Mouse (Mus musculus) spleen, adult 2 months (tissue): ENCODE measurements around the gene Galns. TPM values are rescaled to one million over a fixed set of nuclear protein-coding genes. Genes with fewer than 3 reads are reported as not detected.

ENCODE experiments used
- DNase-seq, 2 experiments: peaks; one replicate each; pipeline versions ENCODE4 v3.0.0 to v3.0.0-alpha.2; 2012 to 2021; ENCODE audit warnings: low spot score in 2 of 2, low read depth in 1 of 2
- H3K27ac ChIP-seq: fragments of 200-500 bp; 2 replicates; pipeline ENCODE4 v1.5.1; 2012; ENCODE audit warnings: low read length, inconsistent platforms; ENCODE audit not compliant: insufficient read depth
- H3K27me3 ChIP-seq: fragments of 200-500 bp; 2 replicates; pipeline ENCODE4 v1.6.1; 2012; ENCODE audit warnings: mild to moderate bottlenecking, moderate library complexity, low read length, inconsistent platforms; ENCODE audit not compliant: control insufficient read depth, insufficient read depth
- H3K36me3 ChIP-seq: fragments of 200-500 bp; 2 replicates; pipeline ENCODE4 v1.6.1; 2012; ENCODE audit warnings: mild to moderate bottlenecking, low read length, inconsistent platforms; ENCODE audit not compliant: control insufficient read depth, insufficient read depth
- H3K4me1 ChIP-seq: fragments of 200-500 bp; 2 replicates; pipeline ENCODE4 v1.6.1; 2011; ENCODE audit warnings: inconsistent platforms; ENCODE audit not compliant: control insufficient read depth, insufficient read depth, insufficient read length
- H3K4me3 ChIP-seq: fragments of 200-500 bp; 2 replicates; pipeline ENCODE4 v1.5.1; 2011; ENCODE audit warnings: mild to moderate bottlenecking, inconsistent platforms; ENCODE audit not compliant: insufficient read depth, insufficient read length; ENCODE audit errors: extremely low read depth
- CTCF ChIP-seq: fragments of 200-500 bp; IDR thresholded peaks from 2 replicates; pipeline ENCODE4 v1.5.1; 2011; ENCODE audit warnings: mild to moderate bottlenecking, inconsistent platforms; ENCODE audit not compliant: insufficient read depth, insufficient read length, insufficient replicate concordance; ENCODE audit errors: extremely low read depth
- POLR2A ChIP-seq: fragments of 200-500 bp; IDR thresholded peaks from 2 replicates; pipeline ENCODE4 v1.6.1; 2011; ENCODE audit warnings: low read depth, low read length, inconsistent platforms
- WGBS: fragments of 180-500 bp; shearing (Covaris S2); methylation state at CpG from one replicate; pipeline ENCODE4 v1.1.7; 2018; 5-methylcytosine and 5-hydroxymethylcytosine counted together
- polyA plus RNA-seq: library from polyadenylated mRNA; depleted of rRNA; stranded (reverse); fragments of >200 nt; gene quantifications from 2 replicates; pipeline ENCODE4 v1.2.3, GENCODE M21; 2012

Gene Galns
- polyA plus RNA-seq, 1 experiment, result 13.1 TPM

DNA sequence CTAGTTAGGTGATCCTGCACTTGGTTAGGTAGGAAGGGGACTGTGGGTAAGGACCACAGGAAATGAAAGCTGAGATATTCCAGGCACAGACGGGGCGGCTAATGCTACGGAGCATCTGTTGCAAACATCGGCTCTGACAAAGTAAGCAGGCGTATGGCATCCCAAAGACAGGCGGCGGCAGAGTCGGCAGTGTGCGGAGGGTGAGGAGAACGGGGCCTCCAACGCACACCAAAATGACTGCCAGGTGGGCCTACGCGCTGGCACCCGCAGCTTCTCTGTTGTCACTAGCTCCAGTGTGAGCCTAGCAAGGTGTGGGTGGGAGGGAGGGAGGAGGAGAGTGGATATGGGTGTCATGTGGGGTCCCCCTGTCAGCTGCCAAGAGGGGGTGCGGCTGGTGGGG lies 30.1 kb upstream of the Galns start:
- 96% methylated on average over 15 of the region's 15 CpGs for WGBS
- peaks cover 62% of the 10 kb centered on the region for H3K36me3 ChIP-seq
- no peak for DNase-seq
- H3K27ac ChIP-seq, result no peak overlapping the region
- no peaks in the 10 kb centered on the region for H3K27me3 ChIP-seq
- no peak overlapping the region for H3K4me3 ChIP-seq
- TF ChIP-seq CTCF, result no peak
- H3K4me1 ChIP-seq, result no peaks in the 10 kb centered on the region

GRCm38 (mm10) chr8:122640825-122641224 lies 29.6 kb upstream of the Galns start:
- no peaks in the 10 kb centered on the region for H3K4me1 ChIP-seq

GRCm38 (mm10) chr8:122639521-122640248 lies 28.4 kb upstream of the Galns start:
- 89% methylated on average over 16 of the region's 16 CpGs for WGBS
- TF ChIP-seq POLR2A (no peak), CTCF (no peak)
- Histone ChIP-seq H3K4me3 (no peak overlapping the region), H3K36me3 (peaks cover 66% of the 10 kb centered on the region), H3K27ac (no peak overlapping the region), H3K27me3 (no peaks in the 10 kb centered on the region), H3K4me1 (no peaks in the 10 kb centered on the region)
- no peak for DNase-seq

More at GRCm38 (mm10) chr8:122640825-122641224, 29.6 kb upstream of the Galns start:
- Histone ChIP-seq H3K27me3 (no peaks in the 10 kb centered on the region), H3K27ac (no peak overlapping the region), H3K4me3 (no peak overlapping the region), H3K36me3 (peaks cover 61% of the 10 kb centered on the region)
- TF ChIP-seq CTCF, result no peak
- no peak for TF ChIP-seq POLR2A
- 96% methylated on average over 4 of the region's 4 CpGs for WGBS
- no peak for DNase-seq

GRCm38 (mm10) chr8:122638601-122639000 lies 27.3 kb upstream of the Galns start:
- H3K27me3 ChIP-seq, result no peaks in the 10 kb centered on the region
- H3K36me3 ChIP-seq, result peaks cover 72% of the 10 kb centered on the region
- TF ChIP-seq POLR2A, result no peak
- no peak for TF ChIP-seq CTCF
- H3K4me1 ChIP-seq, result no peaks in the 10 kb centered on the region
- 85% methylated on average over 16 of the region's 16 CpGs for WGBS
- H3K4me3 ChIP-seq, result no peak overlapping the region
- no peak for DNase-seq
- H3K27ac ChIP-seq, result no peak overlapping the region

DNA sequence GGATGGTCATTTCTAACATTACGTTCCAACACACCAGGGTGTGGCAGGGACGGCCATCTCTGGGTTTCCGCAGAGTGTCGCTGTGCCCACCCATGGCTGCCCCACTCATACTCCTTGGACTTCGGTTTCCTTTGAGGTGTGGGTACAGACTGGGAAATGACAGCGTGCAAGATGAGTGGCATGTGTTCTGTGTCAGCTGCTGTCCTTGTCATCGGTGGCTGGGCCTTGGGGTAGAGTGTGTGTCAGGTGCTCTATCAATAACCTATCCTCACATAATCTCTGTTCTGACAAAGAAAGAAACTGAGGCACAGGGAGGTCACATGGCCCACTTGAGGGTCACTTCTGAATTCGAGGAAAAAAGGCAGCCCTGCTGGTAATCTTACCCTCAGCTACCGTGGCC lies 26.0 kb upstream of the Galns start:
- H3K36me3 ChIP-seq, result peaks cover 70% of the 10 kb centered on the region
- TF ChIP-seq CTCF (no peak), POLR2A (no peak)
- no peaks in the 10 kb centered on the region for H3K4me1 ChIP-seq
- no peak overlapping the region for H3K4me3 ChIP-seq
- H3K27me3 ChIP-seq, result no peaks in the 10 kb centered on the region
- WGBS, result 92% methylated on average over 9 of the region's 9 CpGs
- no peak for DNase-seq
- no peak overlapping the region for H3K27ac ChIP-seq

GRCm38 (mm10) chr8:122636803-122637175 lies 25.5 kb upstream of the Galns start:
- H3K36me3 ChIP-seq, result peaks cover 66% of the 10 kb centered on the region
- 67% methylated on average over 9 of the region's 9 CpGs for WGBS

More at GRCm38 (mm10) chr8:122636803-122637175, 25.5 kb upstream of the Galns start:
- no peak overlapping the region for H3K4me3 ChIP-seq
- H3K27ac ChIP-seq, result no peak overlapping the region
- no peak for TF ChIP-seq POLR2A
- no peak for TF ChIP-seq CTCF
- H3K4me1 ChIP-seq, result no peaks in the 10 kb centered on the region
- no peaks in the 10 kb centered on the region for H3K27me3 ChIP-seq
- DNase-seq, result no peak
